Mouse (Mus musculus) embryo, embryonic 10 days (tissue): ENCODE measurements at regions not wholly inside any gene's neighbourhood (a gene's known extent, or its start where the extent isn't known, plus 50 kb on each side); places are given as distances from the start of the nearest gene placed in this dataset.

Source experiments
- DNase-seq: peaks from one replicate; pipeline ENCODE4 v3.0.0-alpha.2; 2015; ENCODE audit warnings: low spot score

DNA sequence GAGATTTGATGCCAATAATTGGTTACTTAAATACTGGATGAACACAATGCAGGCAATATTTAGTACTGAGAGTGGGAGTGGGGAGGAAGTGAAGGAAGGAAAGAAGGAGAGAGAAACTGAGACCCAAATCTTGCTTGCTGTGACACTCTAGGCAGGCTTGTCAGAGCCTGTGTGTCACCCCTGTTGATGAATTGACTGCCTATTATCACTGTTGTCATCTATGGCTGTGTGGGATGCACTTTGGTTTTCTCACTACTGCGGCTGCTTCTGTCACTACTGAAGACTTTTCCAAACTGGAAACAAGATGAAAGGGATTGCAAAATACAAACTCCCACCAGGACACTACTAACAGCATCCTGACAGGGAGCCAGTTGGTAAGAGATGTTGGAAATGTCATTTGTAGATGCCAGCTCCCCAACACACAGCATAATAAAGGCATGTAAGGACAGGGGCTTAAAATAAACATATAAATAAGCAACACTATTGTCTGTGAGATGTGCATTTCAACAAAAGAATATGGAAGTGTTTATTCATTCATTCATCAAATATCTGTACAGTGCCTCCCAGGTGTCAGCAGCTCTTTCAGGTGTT, 207.0 kb upstream of the Ufl1 start:
- no peak for DNase-seq

DNA sequence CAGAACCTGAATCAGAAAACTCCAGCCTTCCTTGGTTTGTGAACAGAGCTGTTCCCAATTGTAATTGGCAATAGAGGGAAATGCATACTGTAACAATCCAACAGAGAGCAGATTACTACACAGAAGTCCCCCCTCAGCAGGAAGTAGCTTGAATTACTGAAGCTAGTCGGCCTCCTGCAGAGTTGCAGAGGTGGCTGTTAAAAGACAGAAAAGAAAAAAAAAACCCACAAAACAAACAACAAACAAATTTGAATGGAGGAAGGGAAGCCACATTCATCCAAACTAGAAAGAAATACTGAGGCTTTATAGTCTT, 202.0 kb upstream of the Ufl1 start:
- no peak for DNase-seq

GRCm38 (mm10) chr4:25482933-25483620, 201.5 kb upstream of the Ufl1 start:
- DNase-seq, result no peak

DNA sequence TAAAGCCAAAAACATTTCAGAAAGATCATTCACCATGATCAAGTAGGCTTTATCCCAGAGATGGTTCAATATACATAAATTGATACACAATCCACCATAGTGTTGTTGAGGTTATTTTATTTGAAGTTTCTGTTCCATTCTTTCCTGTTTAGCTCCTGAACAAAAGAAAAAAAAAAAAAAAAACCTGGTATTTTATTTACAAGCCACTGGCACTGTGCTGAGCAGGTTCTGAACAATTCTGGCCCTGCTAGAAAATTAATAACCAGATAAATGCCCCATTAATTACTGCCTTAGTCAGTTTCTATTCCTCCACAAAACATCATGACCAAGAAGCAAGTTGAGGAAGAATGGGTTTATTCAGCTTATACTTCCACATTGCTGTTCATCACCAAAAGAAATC, 191.4 kb upstream of the Ufl1 start:
- no peak for DNase-seq

DNA sequence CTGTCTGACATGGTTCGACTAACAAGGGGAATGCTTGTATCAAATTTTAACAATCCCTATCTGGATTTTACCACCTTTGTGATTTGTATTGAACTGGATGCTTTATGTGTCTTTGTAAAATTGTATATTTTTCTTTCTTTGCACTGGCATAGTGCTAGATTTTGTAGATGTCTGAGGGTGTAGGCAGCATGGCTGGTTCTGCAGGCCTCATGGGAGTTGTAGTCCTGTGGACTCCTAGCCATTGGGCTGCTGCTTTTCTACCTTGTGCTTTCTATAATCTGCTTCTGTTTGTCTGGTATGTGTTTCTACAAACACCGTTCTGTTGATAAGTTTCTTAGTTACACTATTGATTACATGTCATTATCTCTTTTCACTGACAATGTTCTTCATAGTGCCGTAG, 184.9 kb upstream of the Ufl1 start:
- DNase-seq, result no peak

DNA sequence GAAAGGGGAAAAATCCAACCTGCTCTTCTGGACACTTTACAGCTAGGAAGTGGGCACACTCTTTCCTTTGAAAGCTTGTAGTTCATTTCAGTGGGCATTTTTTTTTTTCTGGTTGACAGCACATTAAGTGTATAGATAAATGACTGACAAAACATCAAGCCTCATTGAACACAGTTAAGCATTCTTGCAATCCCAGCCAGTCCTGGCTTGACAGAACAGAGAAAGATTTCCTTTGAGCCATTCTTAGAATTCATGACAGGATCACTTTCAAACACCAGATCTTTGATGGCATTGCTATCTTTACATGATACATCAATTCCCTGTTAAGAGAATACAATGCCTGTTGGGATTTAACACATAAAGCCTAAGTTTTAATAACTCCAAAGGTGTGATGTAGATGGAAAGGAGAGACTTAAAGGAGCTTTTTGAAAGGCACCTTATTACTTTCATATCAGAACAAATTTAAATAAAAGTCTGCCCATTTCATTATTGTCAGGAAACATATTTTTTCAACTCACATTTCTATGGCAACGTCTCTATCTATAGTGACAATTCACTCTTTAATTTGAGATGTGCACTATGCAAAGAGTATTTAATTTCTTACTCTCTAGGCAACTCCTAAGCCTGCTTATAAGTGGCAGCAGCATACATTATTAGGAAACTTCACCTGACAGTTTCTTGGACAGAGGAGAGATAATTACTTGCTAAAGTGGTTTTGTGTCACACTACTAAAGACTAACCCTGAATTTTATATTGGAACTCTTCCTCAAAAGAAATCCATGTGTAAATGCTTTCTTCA, 183.4 kb upstream of the Ufl1 start:
- DNase-seq, result no peak

DNA sequence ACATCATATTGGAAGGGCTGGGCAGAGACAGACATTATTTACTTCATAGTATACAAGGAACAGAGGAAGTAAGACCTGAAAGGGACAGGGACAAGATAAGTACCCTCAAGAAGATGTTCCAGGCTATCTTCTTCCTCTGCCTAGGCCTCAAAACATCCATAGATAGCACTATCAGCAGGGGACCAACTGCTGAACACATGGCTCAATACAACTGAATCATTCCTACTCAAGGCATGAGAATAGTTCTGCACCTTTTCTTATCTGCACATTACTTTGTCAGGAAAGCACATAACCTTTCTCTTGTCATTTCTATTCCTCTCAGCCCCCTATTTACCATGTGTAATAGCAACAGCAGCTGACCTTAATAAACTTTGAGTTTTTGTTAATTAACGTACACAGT, 182.4 kb upstream of the Ufl1 start:
- no peak for DNase-seq

- DNase-seq, result no peak
These were observed 178.5 kb upstream of the Ufl1 start for GRCm38 (mm10) chr4:25460127-25460526.

- DNase-seq, result no peak
These were observed 173.1 kb upstream of the Ufl1 start for GRCm38 (mm10) chr4:25454752-25455151.

DNA sequence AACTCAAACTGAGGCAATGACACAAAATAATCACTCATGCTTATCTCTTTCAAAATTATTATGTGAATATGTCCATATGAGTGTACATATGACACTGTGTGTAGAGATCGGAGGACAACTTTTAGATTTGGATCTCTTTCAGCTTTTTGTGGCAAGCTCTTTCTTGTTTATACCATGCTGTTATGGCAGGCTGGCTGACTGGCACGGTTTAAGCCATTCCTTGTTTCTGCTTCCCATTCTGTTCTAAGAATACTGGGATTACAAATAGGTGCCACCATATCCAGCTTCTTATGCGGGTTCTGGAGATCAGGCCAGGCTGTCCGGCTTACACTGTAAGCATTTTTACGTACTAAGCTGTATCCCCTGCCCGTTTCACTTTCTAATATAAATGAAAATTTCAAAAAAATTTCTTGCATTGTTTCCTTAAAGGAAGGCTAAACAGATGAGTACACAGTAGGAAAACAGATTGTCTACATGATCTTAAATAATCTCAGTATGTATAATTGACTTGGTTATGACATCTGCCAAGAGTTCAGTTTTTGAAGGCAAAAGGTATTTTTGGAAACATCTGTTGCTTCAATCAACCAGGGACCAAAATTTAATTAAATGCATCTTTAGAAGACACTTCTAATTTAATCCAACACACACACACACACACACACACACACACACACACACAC, 171.6 kb upstream of the Ufl1 start:
- DNase-seq, result no peak

- no peak for DNase-seq
These were observed 170.2 kb upstream of the Ufl1 start for GRCm38 (mm10) chr4:25451865-25452264.

GRCm38 (mm10) chr4:25432203-25432602, 150.6 kb upstream of the Ufl1 start:
- no peak for DNase-seq

DNA sequence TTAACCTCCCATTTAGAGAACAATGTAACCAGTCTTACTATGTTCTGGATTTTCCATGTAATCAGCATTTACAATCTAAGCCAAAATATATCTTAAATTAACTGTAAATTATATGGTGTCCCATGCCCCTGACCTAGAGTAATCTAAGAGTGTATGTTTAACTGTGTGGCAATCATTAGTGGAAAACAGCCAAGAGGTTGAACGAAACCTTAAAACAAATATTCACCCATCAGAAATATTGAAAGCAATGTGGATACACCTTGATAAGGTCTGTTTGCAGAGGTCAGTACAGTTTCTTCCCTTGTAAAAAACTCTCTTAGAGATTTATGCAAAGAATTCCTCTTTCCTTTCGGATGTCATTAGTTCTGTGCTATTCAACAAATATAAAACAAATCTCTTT, 134.7 kb upstream of the Ufl1 start:
- no peak for DNase-seq

DNA sequence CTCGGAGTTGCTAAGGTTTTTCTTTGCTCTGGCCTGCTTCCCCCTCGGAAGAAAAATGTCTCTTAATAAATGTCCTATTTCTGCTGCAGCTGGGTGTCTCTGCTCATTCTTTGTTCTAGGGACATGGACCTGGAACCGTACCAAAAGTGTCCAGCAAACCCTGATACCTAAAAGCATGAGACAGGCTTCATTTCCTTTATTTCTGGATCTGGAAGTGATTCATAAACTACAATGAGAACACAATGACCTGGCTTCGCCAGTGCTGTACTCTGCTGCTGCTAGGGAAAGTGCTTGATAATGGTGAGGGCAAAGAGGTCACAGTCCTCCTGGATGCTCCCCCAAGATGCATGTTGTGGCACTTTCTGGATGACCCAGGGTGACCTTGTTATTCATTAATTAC, 128.8 kb upstream of the Ufl1 start:
- no peak for DNase-seq

- DNase-seq, result peak; percentile 91
These were observed 127.3 kb upstream of the Ufl1 start for GRCm38 (mm10) chr4:25408696-25409448.

GRCm38 (mm10) chr4:25407842-25408241, 126.2 kb upstream of the Ufl1 start:
- DNase-seq, result peak; percentile 18

DNA sequence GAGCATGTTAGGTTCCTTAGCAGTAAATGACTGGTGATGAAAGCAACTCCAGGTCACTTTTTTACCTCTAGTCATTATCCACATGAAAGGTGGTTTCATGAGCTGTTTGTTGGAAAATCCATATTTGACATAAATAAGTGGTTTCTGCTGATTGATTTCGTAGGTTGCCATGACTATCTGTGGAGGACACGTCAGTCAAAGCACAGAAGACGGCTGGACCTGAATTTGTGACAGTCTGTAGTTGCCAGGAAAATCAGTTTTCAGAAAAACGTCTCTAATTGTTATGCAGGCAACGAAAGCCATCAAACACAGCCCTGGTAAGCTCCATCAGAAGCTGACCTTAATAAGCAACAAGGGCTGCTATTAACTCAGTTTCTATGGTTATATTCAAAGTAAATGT, 107.9 kb upstream of the Ufl1 start:
- DNase-seq, result no peak

DNA sequence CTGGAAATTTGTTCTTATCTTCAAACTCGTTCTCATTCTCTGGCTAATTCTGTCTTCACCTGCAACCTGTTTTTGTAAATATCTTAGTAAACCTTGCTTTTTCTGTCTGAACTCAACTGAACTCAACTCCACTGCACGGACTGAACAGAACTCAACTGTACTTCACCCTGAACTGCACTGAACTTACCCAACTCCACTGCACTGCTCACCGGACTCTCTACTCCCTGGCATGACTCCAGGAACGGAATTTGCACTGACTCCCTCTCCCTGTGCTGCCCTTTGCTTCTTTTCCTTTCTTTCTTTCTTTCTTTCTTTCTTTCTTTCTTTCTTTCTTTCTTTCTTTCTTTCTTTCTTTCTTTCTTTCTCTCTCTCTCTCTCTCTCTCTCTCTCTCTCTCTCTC, 90.4 kb upstream of the Ufl1 start:
- no peak for DNase-seq

- no peak for DNase-seq
These were observed 82.8 kb upstream of the Ufl1 start for GRCm38 (mm10) chr4:25364402-25364801.

DNA sequence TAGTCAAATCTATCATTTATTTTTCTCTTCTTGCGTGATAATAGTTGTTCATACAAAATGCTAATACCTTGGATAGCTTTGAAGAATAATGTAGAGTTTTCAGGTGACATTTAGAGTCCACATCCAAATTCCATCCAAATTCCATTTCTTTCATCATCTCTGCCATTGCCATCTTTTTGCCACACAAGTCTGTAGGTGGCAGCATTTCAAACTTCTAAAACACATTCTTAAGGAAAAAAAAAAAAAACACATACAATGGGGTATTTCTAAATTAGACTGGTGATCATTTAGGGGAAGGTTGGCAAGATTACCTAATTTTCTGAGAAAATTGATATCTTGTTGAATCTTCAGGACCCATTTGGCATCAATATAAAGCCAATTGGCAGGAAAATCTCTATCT, 56.0 kb upstream of the Ufl1 start:
- DNase-seq, result no peak
